Mouse (Mus musculus): ENCODE results near the gene Mrpl9.

GRCm38 (mm10) chr3:94434305-94434704 is 8.8 kb upstream of the Mrpl9 start:
- TF ChIP-seq CTCF (IDR thresholded peaks at IDR 0.05; ENCODE audit: extremely low read depth, insufficient read depth, insufficient read length, insufficient replicate concordance) (no peak), POLR2A (IDR thresholded peaks at IDR 0.05; ENCODE audit: low read depth, low read length) (no peak)

All from spleen, adult 2 months (tissue).